Mouse (Mus musculus) brain, embryonic 14.5 days (tissue): ENCODE data around the gene Gm572. TPM values are rescaled to one million over a fixed set of nuclear protein-coding genes. Genes with fewer than 3 reads are reported as not detected.

Source experiments
- DNase-seq: peaks from one replicate; pipeline ENCODE4 v3.0.0-alpha.2; 2011; ENCODE audit warnings: low read depth
- CTCF ChIP-seq: fragments of 200-500 bp; IDR thresholded peaks from 2 replicates; pipeline ENCODE4 v1.5.1; 2012; ENCODE audit warnings: inconsistent platforms, mild to moderate bottlenecking, moderate library complexity, borderline replicate concordance; ENCODE audit not compliant: insufficient read depth, insufficient read length; ENCODE audit errors: extremely low read depth
- POLR2A ChIP-seq: fragments of 200-500 bp; IDR thresholded peaks from 2 replicates; pipeline ENCODE4 v1.6.1; 2012; ENCODE audit warnings: mild to moderate bottlenecking, inconsistent platforms, borderline replicate concordance; ENCODE audit not compliant: poor library complexity, insufficient read depth, insufficient read length, severe bottlenecking; ENCODE audit errors: extremely low read depth
- polyA plus RNA-seq: library from polyadenylated mRNA; depleted of rRNA; stranded (reverse); fragments of >200 nt; gene quantifications from 2 replicates; pipeline ENCODE4 v1.2.3, GENCODE M21; 2012; rRNA removed

Gene Gm572
- not detected in 2 replicates for polyA plus RNA-seq

GRCm38 (mm10) chr4:148643291-148644156, at the start of gene Gm572:
Gene Gm572, plus strand, starts transcription at chr4:148643317.
- DNase-seq: no peak
- no peak for TF ChIP-seq CTCF
- TF ChIP-seq POLR2A: no peak

- TF ChIP-seq POLR2A: no peak
- no peak for TF ChIP-seq CTCF
- no peak for DNase-seq
These were observed 49.1 kb upstream of the Gm572 start for GRCm38 (mm10) chr4:148593996-148594395.

- TF ChIP-seq CTCF (no peak), POLR2A (no peak)
- peak; percentile 60 for DNase-seq
These were observed 47.2 kb upstream of the Gm572 start for GRCm38 (mm10) chr4:148595916-148596315.

GRCm38 (mm10) chr4:148596731-148597130, 46.4 kb upstream of the Gm572 start:
- DNase-seq: no peak
- TF ChIP-seq CTCF (no peak), POLR2A (no peak)

- TF ChIP-seq CTCF: no peak
- no peak for TF ChIP-seq POLR2A
- DNase-seq: no peak
These were observed 44.3 kb upstream of the Gm572 start for GRCm38 (mm10) chr4:148598826-148599225.

- TF ChIP-seq CTCF: no peak
- TF ChIP-seq POLR2A: no peak
- DNase-seq: no peak
These were observed 42.8 kb upstream of the Gm572 start for GRCm38 (mm10) chr4:148600316-148600715.

- no peak for DNase-seq
- TF ChIP-seq CTCF: no peak
- TF ChIP-seq POLR2A: no peak
These were observed 41.2 kb upstream of the Gm572 start for GRCm38 (mm10) chr4:148601871-148602270.

- DNase-seq: no peak
- no peak for TF ChIP-seq POLR2A
- no peak for TF ChIP-seq CTCF
These were observed 40.6 kb upstream of the Gm572 start, which contains the start of gene Masp2 for GRCm38 (mm10) chr4:148602357-148603120. Gene Masp2, plus strand, starts transcription at chr4:148602554.

- DNase-seq: no peak
- TF ChIP-seq CTCF (no peak), POLR2A (no peak)
These were observed 39.6 kb upstream of the Gm572 start for GRCm38 (mm10) chr4:148603376-148604139.

- TF ChIP-seq POLR2A: no peak
- TF ChIP-seq CTCF: no peak
- DNase-seq: no peak
These were observed 39.0 kb upstream of the Gm572 start for GRCm38 (mm10) chr4:148604141-148604540.
